Mouse (Mus musculus) NIH3T3 (cell line): ENCODE results near the gene Vamp4.

Experiments used
- DNase-seq: peaks from one replicate; pipeline ENCODE4 v3.0.0-alpha.2; 2012; ENCODE audit warnings: low read depth

Vamp4 gene

DNA sequence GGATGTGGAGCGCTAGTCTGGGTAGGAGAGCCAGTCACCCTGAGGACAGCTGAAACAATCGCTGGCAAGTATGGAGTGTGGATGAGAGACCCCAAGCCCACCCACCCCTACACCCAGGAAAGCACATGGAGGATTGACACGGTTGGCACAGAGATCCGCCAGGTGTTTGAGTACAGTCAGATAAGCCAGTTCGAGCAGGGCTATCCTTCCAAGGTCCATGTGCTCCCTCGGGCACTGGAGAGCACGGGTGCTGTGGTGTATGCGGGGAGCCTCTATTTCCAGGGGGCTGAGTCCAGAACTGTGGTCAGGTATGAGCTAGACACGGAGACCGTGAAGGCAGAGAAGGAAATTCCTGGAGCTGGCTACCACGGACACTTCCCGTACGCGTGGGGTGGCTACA lies 78.1 kb downstream of the Vamp4 start:
- no peak for DNase-seq
